Mouse (Mus musculus) left cerebral cortex, adult 2 months (tissue): ENCODE results near the gene Hs3st6. TPM values are rescaled to one million over a fixed set of nuclear protein-coding genes. Genes with fewer than 3 reads are reported as not detected.
A peak's percentile ranks its signal among the peaks of the same experiment; 100 is the strongest.
"Not testable (repeated sequence)": the region's sequence is repeated elsewhere in the genome, so short reads cannot be mapped to it uniquely, and the experiment has no call there.

ENCODE experiments used
- DNase-seq, 2 experiments: peaks; one replicate each; pipeline ENCODE4 v3.0.0; 2021 to 2022; ENCODE audit warnings: low spot score in 2 of 2, mixed read lengths in 1 of 2; ENCODE audit errors: extremely low spot score in 1 of 2
- H3K27ac ChIP-seq: fragments of 200-600 bp; 2 replicates; pipeline ENCODE4 v1.8.1; 2022
- H3K4me3 ChIP-seq: fragments of 200-600 bp; 2 replicates; pipeline ENCODE4 v1.8.1; 2022
- CTCF ChIP-seq: fragments of 200-600 bp; IDR thresholded peaks from 2 replicates; pipeline ENCODE4 v1.8.1; 2022; ENCODE audit warnings: antibody characterized with exemption, mild to moderate bottlenecking, moderate library complexity
- intact Hi-C: fragments of 180-260 bp; cut with DNase I; formaldehyde crosslinking; loops from one replicate; pipeline ENCODE4 v1.15.1; 2025
- long read RNA-seq, 2 experiments: library from polyadenylated mRNA; stranded (forward); transcript quantifications; one replicate each; pipeline ENCODE4 v2.0.0; 2021; ENCODE audit warnings: borderline mapping rate in 2 of 2
- total RNA-seq, 2 experiments: library from RNA; stranded (reverse); gene quantifications; 2 replicates each; pipeline ENCODE4 v1.2.3; 2021

The Hs3st6 gene
- under 1 TPM; 0.28 to 0.29 TPM for total RNA-seq
- long read RNA-seq, experiment 1 = 0 reads
- long read RNA-seq, experiment 2 = 0 reads

GRCm38 (mm10) chr17:24752415-24753394 is at the start of gene Hs3st6:
Hs3st6 (plus strand) TSS chr17:24752988.
- intact Hi-C loops = no loop called here
- DNase-seq = no peak
- no peak for TF ChIP-seq CTCF
- peak within 1 kb of the TSS; percentile 41 for H3K4me3 ChIP-seq
- no peak within 1 kb of the TSS for H3K27ac ChIP-seq

- no peak overlapping the region for H3K27ac ChIP-seq
- no peak for TF ChIP-seq CTCF
- DNase-seq = no peak
- intact Hi-C loops = no loop called here
- H3K4me3 ChIP-seq = no peak overlapping the region
Measured at GRCm38 (mm10) chr17:24705821-24706220, 47.0 kb upstream of the Hs3st6 start.

- H3K4me3 ChIP-seq = peak within 1 kb of the TSS; percentile 94
- peak within 1 kb of the TSS; percentile 65 for H3K27ac ChIP-seq
- no peak for TF ChIP-seq CTCF
- intact Hi-C loops = no loop called here
- peak; percentile 93 to 98 for DNase-seq
Measured at GRCm38 (mm10) chr17:24706982-24707800, 45.6 kb upstream of the Hs3st6 start, which contains the start of gene Tbl3. Tbl3 (minus strand) TSS chr17:24707660.

GRCm38 (mm10) chr17:24707801-24708425 is 44.9 kb upstream of the Hs3st6 start:
- DNase-seq = no peak
- peak overlapping the region; percentile 94 for H3K4me3 ChIP-seq
- intact Hi-C loops = no loop called here
- no peak for TF ChIP-seq CTCF
- H3K27ac ChIP-seq = peak overlapping the region; percentile 65

GRCm38 (mm10) chr17:24708646-24709045 is 44.1 kb upstream of the Hs3st6 start:
- TF ChIP-seq CTCF = peak; percentile 60
- intact Hi-C loops = no loop called here
- Histone ChIP-seq H3K4me3 (no peak overlapping the region), H3K27ac (no peak overlapping the region)
- DNase-seq = no peak

GRCm38 (mm10) chr17:24715556-24715955 is 37.2 kb upstream of the Hs3st6 start:
- no peak for DNase-seq
- H3K27ac ChIP-seq = no peak overlapping the region
- no peak overlapping the region for H3K4me3 ChIP-seq
- intact Hi-C loops = no loop called here
- no peak for TF ChIP-seq CTCF

- no peak for TF ChIP-seq CTCF
- H3K27ac ChIP-seq = no peak overlapping the region
- DNase-seq = no peak
- intact Hi-C loops = no loop called here
- H3K4me3 ChIP-seq = no peak overlapping the region
Measured at GRCm38 (mm10) chr17:24716166-24716682, 36.6 kb upstream of the Hs3st6 start.

- DNase-seq = no peak
- no peak for TF ChIP-seq CTCF
- Histone ChIP-seq H3K4me3 (peak within 1 kb of the TSS; percentile 77; the same call in 1 of the 2 replicates), H3K27ac (no peak within 1 kb of the TSS)
- intact Hi-C loops = no loop called here
Measured at GRCm38 (mm10) chr17:24717943-24718342, 34.8 kb upstream of the Hs3st6 start, which contains the start of the genes Rnf151 and Rps2. Rnf151 (minus strand) TSS chr17:24718063. Rps2 (plus strand) TSS chr17:24718116.

- H3K27ac ChIP-seq, DNase-seq, intact Hi-C loops: not testable (repeated sequence)
- TF ChIP-seq CTCF = peak; percentile 3
- H3K4me3 ChIP-seq = peak overlapping the region; percentile 77
Measured at GRCm38 (mm10) chr17:24718938-24719337, 33.9 kb upstream of the Hs3st6 start.

- Histone ChIP-seq H3K27ac (peak overlapping the region; percentile 88), H3K4me3 (peak overlapping the region; percentile 77)
- peak; percentile 98 to 99 for DNase-seq
- no peak; the same call in 1 of the 2 replicates for TF ChIP-seq CTCF
- intact Hi-C loops = no loop called here
Measured at GRCm38 (mm10) chr17:24719494-24720222, 33.1 kb upstream of the Hs3st6 start.

- Histone ChIP-seq H3K27ac (peak overlapping the region; percentile 84), H3K4me3 (peak overlapping the region; percentile 77)
- intact Hi-C loops = not testable (repeated sequence)
- peak in 1 of 2 experiments; percentile 5 for DNase-seq
Measured at GRCm38 (mm10) chr17:24720616-24721015, 32.2 kb upstream of the Hs3st6 start.

- H3K4me3 ChIP-seq = 0 out of 2 replicates have a peak overlapping the region, but pooled peaks have one; percentile 11
- intact Hi-C loops, H3K27ac ChIP-seq: not testable (repeated sequence)
- peak in 1 of 2 experiments; percentile 7 for DNase-seq
Measured at GRCm38 (mm10) chr17:24721383-24721955, 31.3 kb upstream of the Hs3st6 start.
